Mouse (Mus musculus) midbrain, embryonic 16.5 days (tissue): ENCODE data around the gene Slc25a45. TPM values are rescaled to one million over a fixed set of nuclear protein-coding genes. Genes with fewer than 3 reads are reported as not detected.

Experiments used
- ATAC-seq: fragments of 200-750 bp; cut with Nextera tagmentation; 2 replicates; pipeline ENCODE4 v1.8.0; 2017; ENCODE audit warnings: moderate TSS enrichment
- H3K27ac ChIP-seq: fragments of 300-500 bp; sonication (generic); 2 replicates; pipeline ENCODE4 v1.5.1; 2014; ENCODE audit warnings: mild to moderate bottlenecking, low read length, mixed read lengths
- H3K27me3 ChIP-seq: fragments of 300-500 bp; sonication (generic); 2 replicates; pipeline ENCODE4 v1.6.1; 2014; ENCODE audit warnings: low read depth, low read length, mixed read lengths; ENCODE audit not compliant: control insufficient read depth, insufficient read depth
- H3K36me3 ChIP-seq: fragments of 300-500 bp; sonication (generic); 2 replicates; pipeline ENCODE4 v1.6.1; 2014; ENCODE audit warnings: mild to moderate bottlenecking, low read length, moderate library complexity, mixed read lengths; ENCODE audit not compliant: control insufficient read depth, insufficient read depth
- H3K4me1 ChIP-seq: fragments of 300-500 bp; sonication (generic); 2 replicates; pipeline ENCODE4 v1.6.1; 2014; ENCODE audit warnings: mild to moderate bottlenecking, low read length, mixed read lengths; ENCODE audit not compliant: control insufficient read depth, insufficient read depth
- H3K4me2 ChIP-seq: fragments of 300-500 bp; sonication (generic); 2 replicates; pipeline ENCODE4 v1.6.1; 2014; ENCODE audit warnings: mild to moderate bottlenecking, low read length, mixed read lengths
- H3K4me3 ChIP-seq: fragments of 300-500 bp; sonication (generic); 2 replicates; pipeline ENCODE4 v1.5.1; 2014; ENCODE audit warnings: low read depth, mild to moderate bottlenecking, low read length, moderate library complexity, mixed read lengths
- H3K9ac ChIP-seq: fragments of 300-500 bp; sonication (generic); 2 replicates; pipeline ENCODE4 v1.6.1; 2014; ENCODE audit warnings: low read depth, low read length, mixed read lengths
- H3K9me3 ChIP-seq: fragments of 300-500 bp; sonication (generic); replicated peaks from 2 replicates; pipeline ENCODE4 v1.6.1; 2014; ENCODE audit warnings: mild to moderate bottlenecking, low read length, mixed read lengths; ENCODE audit not compliant: control insufficient read depth, poor library complexity, severe bottlenecking
- WGBS: fragments of 180-500 bp; shearing (Covaris S2); extraction: QIAGEN DNeasy Blood & Tissue Kit; methylation state at CpG from one replicate; pipeline ENCODE4 v1.1.7; 2014; 5-methylcytosine and 5-hydroxymethylcytosine counted together
- polyA plus RNA-seq: library from polyadenylated mRNA; unstranded; fragments of >200 nt; fragmentation: Nextera tagmentation; extraction: Ambion mirVana; gene quantifications from 2 replicates; pipeline ENCODE4 v1.2.1, GENCODE M21; 2015

Gene Slc25a45
- polyA plus RNA-seq, 1 experiment from 2014 or later = 2.0 TPM

GRCm38 (mm10) chr19:5844831-5845318 is 32.7 kb upstream of the Slc25a45 start:
- WGBS = 84% methylated on average over 12 of the region's 12 CpGs
- Histone ChIP-seq H3K9ac (peak overlapping the region; percentile 69), H3K4me2 (peak overlapping the region; percentile 82), H3K4me3 (peak overlapping the region; percentile 40), H3K27ac (peak overlapping the region; percentile 92), H3K27me3 (no peaks in the 10 kb centered on the region), H3K9me3 (no peaks in the 10 kb centered on the region), H3K36me3 (no peaks in the 10 kb centered on the region), H3K4me1 (peaks cover 58% of the 10 kb centered on the region)
- no peak for ATAC-seq

- Histone ChIP-seq H3K27ac (peak overlapping the region; percentile 92), H3K4me3 (peak overlapping the region; percentile 40), H3K4me1 (peaks cover 60% of the 10 kb centered on the region), H3K4me2 (peak overlapping the region; percentile 82), H3K9me3 (no peaks in the 10 kb centered on the region), H3K36me3 (no peaks in the 10 kb centered on the region), H3K27me3 (no peaks in the 10 kb centered on the region), H3K9ac (peak overlapping the region; percentile 69)
- 6% methylated on average over 44 of the region's 45 CpGs for whole genome bisulfite sequencing
- ATAC-seq = peak; percentile 59
Measured at GRCm38 (mm10) chr19:5845319-5846135, 32.1 kb upstream of the Slc25a45 start.

GRCm38 (mm10) chr19:5846154-5846553 is 31.5 kb upstream of the Slc25a45 start:
- Histone ChIP-seq H3K27me3 (no peaks in the 10 kb centered on the region), H3K36me3 (no peaks in the 10 kb centered on the region), H3K9ac (peak overlapping the region; percentile 53), H3K4me1 (peaks cover 60% of the 10 kb centered on the region), H3K4me2 (peak overlapping the region; percentile 82), H3K27ac (peak overlapping the region; percentile 92), H3K9me3 (no peaks in the 10 kb centered on the region), H3K4me3 (peak overlapping the region; percentile 40)
- peak; percentile 47 for ATAC-seq
- whole genome bisulfite sequencing = under 1% methylated on average over 7 of the region's 7 CpGs

GRCm38 (mm10) chr19:5846557-5847305 is 30.9 kb upstream of the Slc25a45 start:
- Histone ChIP-seq H3K27ac (peak overlapping the region; percentile 92), H3K27me3 (no peaks in the 10 kb centered on the region), H3K9ac (peak overlapping the region; percentile 53), H3K36me3 (peaks cover 3% of the 10 kb centered on the region; the same call in 1 of the 2 replicates), H3K4me2 (peak overlapping the region; percentile 82), H3K4me1 (peaks cover 62% of the 10 kb centered on the region), H3K4me3 (peak overlapping the region; percentile 40), H3K9me3 (no peaks in the 10 kb centered on the region)
- peak; percentile 83 for ATAC-seq
- WGBS = 2% methylated on average over 16 of the region's 16 CpGs

- H3K27ac ChIP-seq = peak overlapping the region; percentile 92
- H3K9me3 ChIP-seq = no peaks in the 10 kb centered on the region
- ATAC-seq = no peak
- H3K9ac ChIP-seq = peak overlapping the region; percentile 53
- H3K4me2 ChIP-seq = peak overlapping the region; percentile 82
- H3K27me3 ChIP-seq = no peaks in the 10 kb centered on the region
- H3K4me3 ChIP-seq = peak overlapping the region; percentile 40; the same call in 1 of the 2 replicates
- 42% methylated on average over 4 of the region's 4 CpGs for WGBS
- H3K36me3 ChIP-seq = peaks cover 4% of the 10 kb centered on the region; the same call in 1 of the 2 replicates
- H3K4me1 ChIP-seq = peaks cover 59% of the 10 kb centered on the region
Measured at GRCm38 (mm10) chr19:5847306-5847796, 30.3 kb upstream of the Slc25a45 start.

GRCm38 (mm10) chr19:5848032-5848825 is 29.4 kb upstream of the Slc25a45 start:
- ATAC-seq = no peak
- peak overlapping the region; percentile 8; the same call in 1 of the 2 replicates for H3K4me2 ChIP-seq
- H3K36me3 ChIP-seq = peaks cover 4% of the 10 kb centered on the region; the same call in 1 of the 2 replicates
- H3K27ac ChIP-seq = peak overlapping the region; percentile 92
- no peaks in the 10 kb centered on the region for H3K9me3 ChIP-seq
- 57% methylated on average over 14 of the region's 14 CpGs for WGBS
- H3K27me3 ChIP-seq = no peaks in the 10 kb centered on the region
- peak overlapping the region; percentile 53 for H3K9ac ChIP-seq
- no peak overlapping the region for H3K4me3 ChIP-seq
- H3K4me1 ChIP-seq = peaks cover 53% of the 10 kb centered on the region

- peaks cover 51% of the 10 kb centered on the region for H3K4me1 ChIP-seq
- no peaks in the 10 kb centered on the region for H3K9me3 ChIP-seq
- WGBS = 42% methylated on average over 13 of the region's 13 CpGs
- H3K4me2 ChIP-seq = peak overlapping the region; percentile 13; the same call in 1 of the 2 replicates
- peak overlapping the region; percentile 53 for H3K9ac ChIP-seq
- H3K36me3 ChIP-seq = peaks cover 4% of the 10 kb centered on the region; the same call in 1 of the 2 replicates
- no peak for ATAC-seq
- H3K27me3 ChIP-seq = no peaks in the 10 kb centered on the region
- peak overlapping the region; percentile 92 for H3K27ac ChIP-seq
- H3K4me3 ChIP-seq = no peak overlapping the region
Measured at GRCm38 (mm10) chr19:5848826-5849672, 28.6 kb upstream of the Slc25a45 start.
